Mouse (Mus musculus) lung, embryonic 16.5 days (tissue): ENCODE data around the gene Pip5k1b. TPM values are rescaled to one million over a fixed set of nuclear protein-coding genes. Genes with fewer than 3 reads are reported as not detected.

Source experiments
- ATAC-seq: fragments of 200-750 bp; cut with Nextera tagmentation; 2 replicates; pipeline ENCODE4 v1.8.0; 2017; ENCODE audit warnings: low read depth, mild to moderate bottlenecking, moderate library complexity
- H3K27ac ChIP-seq: fragments of 300-500 bp; sonication (generic); 2 replicates; pipeline ENCODE4 v1.5.1; 2014; ENCODE audit warnings: mild to moderate bottlenecking, control low read depth, low read length
- H3K27me3 ChIP-seq: fragments of 300-500 bp; sonication (generic); 2 replicates; pipeline ENCODE4 v1.6.1; 2014; ENCODE audit warnings: low read depth, low read length, mixed read lengths; ENCODE audit not compliant: control insufficient read depth, insufficient read depth
- H3K36me3 ChIP-seq: fragments of 300-500 bp; sonication (generic); 2 replicates; pipeline ENCODE4 v1.6.1; 2014; ENCODE audit warnings: low read length; ENCODE audit not compliant: control insufficient read depth, insufficient read depth
- H3K4me1 ChIP-seq: fragments of 300-500 bp; sonication (generic); replicated peaks from 2 replicates; pipeline ENCODE4 v1.6.1; 2014; ENCODE audit warnings: low read length, mixed read lengths; ENCODE audit not compliant: control insufficient read depth, insufficient read depth
- H3K4me2 ChIP-seq: fragments of 300-500 bp; sonication (generic); 2 replicates; pipeline ENCODE4 v1.6.1; 2014; ENCODE audit warnings: low read depth, low read length, control low read depth
- H3K4me3 ChIP-seq: fragments of 300-500 bp; sonication (generic); 2 replicates; pipeline ENCODE4 v1.5.1; 2014; ENCODE audit warnings: mild to moderate bottlenecking, low read length, control low read depth
- H3K9ac ChIP-seq: fragments of 300-500 bp; sonication (generic); 2 replicates; pipeline ENCODE4 v1.6.1; 2014; ENCODE audit warnings: low read length, control low read depth
- H3K9me3 ChIP-seq: fragments of 300-500 bp; sonication (generic); 2 replicates; pipeline ENCODE4 v1.6.1; 2016; ENCODE audit warnings: low read length; ENCODE audit not compliant: control insufficient read depth
- WGBS: fragments of 180-500 bp; shearing (Covaris S2); extraction: QIAGEN DNeasy Blood & Tissue Kit; methylation state at CpG from one replicate; pipeline ENCODE4 v1.1.7; 2014; 5-methylcytosine and 5-hydroxymethylcytosine counted together
- polyA plus RNA-seq: library from polyadenylated mRNA; unstranded; fragments of >200 nt; fragmentation: Nextera tagmentation; extraction: Ambion mirVana; gene quantifications from 2 replicates; pipeline ENCODE4 v1.2.1, GENCODE M21; 2015

Pip5k1b gene
- polyA plus RNA-seq, 1 experiment from 2014 or later: 3.8 TPM

GRCm38 (mm10) chr19:24475281-24475680, 80.4 kb downstream of the Pip5k1b start:
- peaks cover 6% of the 10 kb centered on the region for H3K4me1 ChIP-seq
- no peak for ATAC-seq
- peak overlapping the region; percentile 13; the same call in 1 of the 2 replicates for H3K4me2 ChIP-seq
- no peaks in the 10 kb centered on the region for H3K27me3 ChIP-seq
- H3K9me3 ChIP-seq: no peaks in the 10 kb centered on the region
- H3K9ac ChIP-seq: no peak overlapping the region
- 71% methylated on average over 6 of the region's 6 CpGs for WGBS
- peaks cover 6% of the 10 kb centered on the region for H3K36me3 ChIP-seq
- no peak overlapping the region for H3K4me3 ChIP-seq
- H3K27ac ChIP-seq: no peak overlapping the region

DNA sequence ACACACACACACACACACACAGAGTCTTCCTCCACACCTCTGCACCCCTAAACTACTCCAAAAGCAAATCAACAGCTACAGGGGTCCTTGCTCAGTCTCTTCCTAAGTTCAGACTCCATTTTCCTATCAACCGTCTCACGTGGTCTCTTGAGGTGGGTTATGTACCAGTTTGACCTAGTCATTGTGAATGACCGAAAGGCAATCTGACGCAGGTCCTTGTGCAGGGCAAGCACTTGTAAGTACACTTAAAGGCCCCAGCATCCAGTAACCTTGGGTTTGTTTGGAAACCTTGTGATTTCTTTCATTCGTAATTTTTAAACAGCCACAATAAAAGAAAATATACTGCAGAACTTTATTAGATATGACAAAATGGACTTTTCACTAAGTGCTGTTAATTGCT, 83.2 kb downstream of the Pip5k1b start:
- Histone ChIP-seq H3K27ac (no peak overlapping the region), H3K9me3 (no peaks in the 10 kb centered on the region), H3K4me3 (no peak overlapping the region), H3K36me3 (peaks cover 6% of the 10 kb centered on the region), H3K4me1 (peaks cover 6% of the 10 kb centered on the region), H3K27me3 (no peaks in the 10 kb centered on the region), H3K4me2 (no peak overlapping the region), H3K9ac (no peak overlapping the region)
- ATAC-seq: no peak
- 77% methylated on average over 5 of the region's 5 CpGs for WGBS

- Histone ChIP-seq H3K27me3 (no peaks in the 10 kb centered on the region), H3K4me2 (no peak overlapping the region), H3K4me1 (peaks cover 6% of the 10 kb centered on the region), H3K4me3 (no peak overlapping the region), H3K36me3 (peaks cover 6% of the 10 kb centered on the region), H3K9ac (no peak overlapping the region), H3K9me3 (no peaks in the 10 kb centered on the region), H3K27ac (no peak overlapping the region)
- no peak for ATAC-seq
- WGBS: 89% methylated on average over 6 of the region's 6 CpGs
Observed at GRCm38 (mm10) chr19:24471538-24471937, 84.1 kb downstream of the Pip5k1b start.

DNA sequence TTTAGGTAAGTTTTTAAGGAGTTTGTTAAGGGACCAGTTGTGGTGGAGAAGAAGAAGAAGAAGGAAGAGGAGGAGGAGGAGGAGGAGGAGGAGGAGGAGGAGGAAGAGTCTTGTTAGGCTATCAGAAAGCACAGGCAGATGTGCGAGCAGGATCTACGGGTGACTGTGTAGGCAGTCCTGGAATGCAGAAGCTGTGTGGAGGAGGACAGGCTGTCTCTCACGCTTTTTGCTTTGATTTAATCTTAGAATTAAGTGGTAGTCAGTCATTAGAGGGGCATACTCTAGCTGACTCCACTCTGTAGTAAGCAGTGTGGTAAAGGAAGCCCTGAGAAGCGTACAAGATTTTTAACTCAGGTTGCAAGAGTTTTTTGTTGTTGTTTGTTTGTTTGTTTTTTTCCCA, 86.5 kb downstream of the Pip5k1b start:
- no peaks in the 10 kb centered on the region for H3K4me1 ChIP-seq
- WGBS: 46% methylated on average over 4 of the region's 4 CpGs

GRCm38 (mm10) chr19:24468616-24469015, 87.1 kb downstream of the Pip5k1b start:
- Histone ChIP-seq H3K4me3 (no peak overlapping the region), H3K4me2 (no peak overlapping the region), H3K27me3 (no peaks in the 10 kb centered on the region), H3K4me1 (no peaks in the 10 kb centered on the region), H3K9me3 (no peaks in the 10 kb centered on the region; the same call in 1 of the 2 replicates), H3K9ac (no peak overlapping the region), H3K36me3 (peaks cover 5% of the 10 kb centered on the region), H3K27ac (no peak overlapping the region)
- no peak for ATAC-seq
- 57% methylated on average over 3 of the region's 3 CpGs for WGBS

More for the DNA sequence above, 86.5 kb downstream of the Pip5k1b start:
- peaks cover 6% of the 10 kb centered on the region for H3K36me3 ChIP-seq
- H3K4me3 ChIP-seq: no peak overlapping the region
- H3K4me2 ChIP-seq: no peak overlapping the region
- no peak overlapping the region for H3K27ac ChIP-seq
- no peak for ATAC-seq
- no peaks in the 10 kb centered on the region for H3K9me3 ChIP-seq
- no peaks in the 10 kb centered on the region for H3K27me3 ChIP-seq
- H3K9ac ChIP-seq: no peak overlapping the region

DNA sequence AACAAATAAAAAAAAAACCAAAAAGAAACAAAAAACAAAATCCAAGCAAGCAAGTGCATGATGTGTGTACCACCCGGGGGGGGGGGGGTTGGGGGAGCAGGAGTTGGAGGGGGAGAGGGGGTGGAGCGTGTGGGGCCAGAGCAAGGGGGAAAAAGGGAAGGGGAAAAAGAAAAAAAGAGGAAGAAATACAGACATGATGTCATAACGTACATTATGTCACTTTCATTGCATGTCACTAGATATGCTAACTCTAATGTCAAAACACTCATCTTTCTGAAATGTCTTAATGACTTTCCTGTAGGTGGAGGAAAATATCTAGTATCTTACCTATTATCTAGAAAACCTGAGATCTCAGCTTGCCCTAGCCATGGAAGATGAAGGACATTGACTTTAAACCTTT, 92.7 kb downstream of the Pip5k1b start:
- WGBS: 84% methylated on average over 3 of the region's 3 CpGs
- ATAC-seq: no peak
- Histone ChIP-seq H3K4me1 (no peaks in the 10 kb centered on the region), H3K27ac (no peak overlapping the region), H3K4me2 (no peak overlapping the region), H3K36me3 (no peaks in the 10 kb centered on the region), H3K4me3 (no peak overlapping the region), H3K27me3 (no peaks in the 10 kb centered on the region), H3K9ac (no peak overlapping the region), H3K9me3 (no peaks in the 10 kb centered on the region; the same call in 1 of the 2 replicates)

GRCm38 (mm10) chr19:24456591-24457231, 99.0 kb downstream of the Pip5k1b start:
- Histone ChIP-seq H3K27me3 (no peaks in the 10 kb centered on the region), H3K27ac (peak overlapping the region; percentile 73), H3K9ac (no peak overlapping the region), H3K4me2 (0 out of 2 replicates have a peak overlapping the region, but pooled peaks have one; percentile 8), H3K4me1 (peaks cover 3% of the 10 kb centered on the region), H3K36me3 (no peaks in the 10 kb centered on the region), H3K9me3 (no peaks in the 10 kb centered on the region), H3K4me3 (no peak overlapping the region)
- WGBS: 64% methylated on average over 6 of the region's 6 CpGs
- ATAC-seq: peak; percentile 91

DNA sequence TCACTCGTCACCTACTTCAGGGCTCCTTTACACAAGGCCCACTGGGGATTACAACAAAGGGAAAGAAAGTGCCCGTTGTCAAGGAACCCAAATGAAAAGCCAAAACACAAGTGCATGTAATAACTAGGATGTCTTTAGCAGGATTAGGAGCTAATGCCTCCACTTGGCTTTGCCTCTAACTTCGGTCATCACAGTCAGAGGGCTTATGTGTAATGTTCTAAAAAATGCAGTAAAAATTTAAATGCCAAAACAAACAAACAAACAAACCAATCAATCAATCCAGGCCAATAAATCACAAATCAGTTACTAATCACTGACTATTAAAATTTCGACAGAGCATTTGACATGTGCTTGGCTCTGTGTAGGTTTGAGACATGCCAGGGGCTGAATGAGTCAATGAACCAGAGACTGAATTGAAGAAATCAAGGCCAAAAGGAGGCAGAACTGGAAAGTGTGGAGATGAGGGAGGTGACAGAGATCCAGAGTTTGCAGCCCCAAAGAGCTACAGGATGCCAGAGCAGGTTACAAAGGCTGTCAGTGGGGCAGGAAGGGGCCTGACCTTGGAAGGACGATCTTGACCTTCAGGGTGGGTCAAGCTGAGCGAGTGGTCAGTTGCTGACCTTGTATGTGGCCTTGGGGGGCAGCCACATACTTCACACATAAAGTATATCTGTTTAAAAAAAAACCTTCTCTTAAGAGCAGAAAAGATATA, 100.3 kb downstream of the Pip5k1b start:
- Histone ChIP-seq H3K27me3 (no peaks in the 10 kb centered on the region), H3K4me3 (no peak overlapping the region), H3K36me3 (no peaks in the 10 kb centered on the region), H3K9ac (no peak overlapping the region), H3K4me1 (peaks cover 3% of the 10 kb centered on the region), H3K9me3 (no peaks in the 10 kb centered on the region), H3K4me2 (no peak overlapping the region), H3K27ac (no peak overlapping the region)
- WGBS: 64% methylated on average over 6 of the region's 6 CpGs
- no peak for ATAC-seq

- no peak overlapping the region for H3K4me3 ChIP-seq
- H3K9me3 ChIP-seq: no peaks in the 10 kb centered on the region
- H3K4me2 ChIP-seq: no peak overlapping the region
- no peaks in the 10 kb centered on the region for H3K36me3 ChIP-seq
- H3K27ac ChIP-seq: no peak overlapping the region
- H3K4me1 ChIP-seq: peaks cover 3% of the 10 kb centered on the region
- no peak for ATAC-seq
- WGBS: 80% methylated on average over 2 of the region's 2 CpGs
- no peak overlapping the region for H3K9ac ChIP-seq
- no peaks in the 10 kb centered on the region for H3K27me3 ChIP-seq
Observed at GRCm38 (mm10) chr19:24454451-24454850, 101.2 kb downstream of the Pip5k1b start.
